Mouse (Mus musculus): ENCODE data around the gene Cnp. TPM values are rescaled to one million over a fixed set of nuclear protein-coding genes. Genes with fewer than 3 reads are reported as not detected.

The Cnp gene
- polyA plus RNA-seq, 1 experiment from 2014 or later = 18.1 TPM

DNA sequence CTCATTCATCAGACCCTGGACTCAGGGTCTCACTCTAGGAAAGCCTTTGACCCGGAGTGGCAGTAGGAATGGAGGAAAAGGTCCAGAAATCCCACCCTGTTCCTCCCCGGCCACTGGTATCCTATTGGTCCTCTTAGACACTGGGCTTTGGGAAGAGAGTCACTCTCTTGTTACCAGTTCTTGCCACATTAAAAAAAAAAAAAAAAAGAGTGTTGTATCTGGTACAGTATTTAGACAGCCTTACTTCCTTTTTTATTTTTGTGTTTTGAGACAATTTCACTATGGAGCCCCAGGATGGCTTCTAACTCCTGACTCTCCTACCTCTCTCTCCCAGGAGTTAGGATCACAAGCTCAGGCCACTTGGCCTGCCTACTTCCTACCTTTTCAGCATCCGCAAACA lies 17.1 kb upstream of the Cnp start:
- Histone ChIP-seq H3K4me3 (no peak overlapping the region), H3K27me3 (replicated peaks) (no peaks in the 10 kb centered on the region), H3K27ac (replicated peaks) (no peak overlapping the region), H3K9ac (no peak overlapping the region), H3K36me3 (no peaks in the 10 kb centered on the region), H3K4me2 (no peak overlapping the region), H3K9me3 (no peaks in the 10 kb centered on the region), H3K4me1 (no peaks in the 10 kb centered on the region)
- 79% methylated on average over 3 of the region's 3 CpGs for WGBS
- no peak for ATAC-seq (ENCODE audit: extremely low read depth, insufficient number of reproducible peaks, low FRiP score, low TSS enrichment)

DNA sequence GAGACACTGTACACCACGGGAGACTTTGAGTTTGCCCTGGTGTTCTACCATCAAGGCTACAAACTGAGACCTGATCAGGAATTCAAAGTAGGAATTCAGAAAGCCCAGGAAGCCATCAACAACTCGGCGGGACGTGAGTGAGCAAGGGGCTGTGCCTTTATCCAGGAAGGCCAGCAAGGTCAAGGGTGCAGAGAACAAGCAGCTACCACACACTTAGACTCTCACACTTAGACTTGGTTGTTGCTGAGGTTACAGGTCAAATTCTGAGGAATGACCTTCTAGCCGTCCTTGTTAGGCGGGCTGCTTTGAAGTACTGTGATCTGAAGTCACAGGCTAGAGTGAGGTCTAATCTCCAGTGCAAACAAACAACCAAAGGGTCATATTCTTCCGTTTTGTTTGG lies 15.2 kb upstream of the Cnp start:
- no peaks in the 10 kb centered on the region for H3K36me3 ChIP-seq
- 29% methylated on average over 7 of the region's 7 CpGs for WGBS
- no peak overlapping the region for H3K4me3 ChIP-seq
- ATAC-seq (ENCODE audit: extremely low read depth, insufficient number of reproducible peaks, low FRiP score, low TSS enrichment) = no peak
- no peak overlapping the region for H3K27ac ChIP-seq (replicated peaks)
- H3K27me3 ChIP-seq (replicated peaks) = no peaks in the 10 kb centered on the region
- no peak overlapping the region for H3K9ac ChIP-seq
- H3K9me3 ChIP-seq = no peaks in the 10 kb centered on the region
- no peaks in the 10 kb centered on the region for H3K4me1 ChIP-seq
- no peak overlapping the region for H3K4me2 ChIP-seq

- H3K4me3 ChIP-seq = no peak overlapping the region
- WGBS = 63% methylated on average over 5 of the region's 5 CpGs
Observed at GRCm38 (mm10) chr11:100561748-100562147, 13.0 kb upstream of the Cnp start.

GRCm38 (mm10) chr11:100564297-100564696 lies 10.4 kb upstream of the Cnp start:
- Histone ChIP-seq H3K36me3 (no peaks in the 10 kb centered on the region), H3K4me1 (no peaks in the 10 kb centered on the region), H3K9ac (no peak overlapping the region), H3K4me3 (no peak overlapping the region), H3K27me3 (replicated peaks) (0 out of 2 replicates have a peak, but pooled peaks cover 5% of the 10 kb centered on the region), H3K27ac (replicated peaks) (no peak overlapping the region), H3K9me3 (no peaks in the 10 kb centered on the region), H3K4me2 (no peak overlapping the region)
- 64% methylated on average over 15 of the region's 15 CpGs for WGBS
- no peak for ATAC-seq (ENCODE audit: extremely low read depth, insufficient number of reproducible peaks, low FRiP score, low TSS enrichment)

More at GRCm38 (mm10) chr11:100561748-100562147, 13.0 kb upstream of the Cnp start:
- Histone ChIP-seq H3K4me2 (no peak overlapping the region), H3K9me3 (no peaks in the 10 kb centered on the region), H3K36me3 (no peaks in the 10 kb centered on the region), H3K27ac (replicated peaks) (no peak overlapping the region), H3K9ac (no peak overlapping the region), H3K4me1 (no peaks in the 10 kb centered on the region), H3K27me3 (replicated peaks) (no peaks in the 10 kb centered on the region)
- no peak for ATAC-seq (ENCODE audit: extremely low read depth, insufficient number of reproducible peaks, low FRiP score, low TSS enrichment)

DNA sequence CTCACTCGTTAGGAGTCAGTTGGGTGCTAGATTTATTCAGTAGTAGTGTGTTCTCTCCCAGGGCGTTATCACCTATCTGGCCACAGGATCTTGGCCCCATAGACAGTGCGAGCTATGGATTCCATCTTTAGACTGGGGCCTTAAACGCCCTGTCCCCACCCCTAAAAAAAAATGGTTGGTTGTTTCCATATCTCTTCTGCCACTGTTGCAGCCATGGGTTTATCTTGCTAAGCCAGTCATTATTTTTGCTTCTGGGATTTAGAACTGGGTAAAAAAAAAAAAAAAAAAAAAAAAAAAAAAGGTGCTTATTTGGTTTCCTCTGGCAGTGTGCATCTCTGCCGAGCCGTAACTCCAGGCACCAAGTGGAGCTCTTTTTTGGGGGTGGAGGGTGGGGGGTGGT lies 10.0 kb upstream of the Cnp start:
- H3K4me2 ChIP-seq = no peak overlapping the region

GRCm38 (mm10) chr11:100567229-100567628 lies 7.5 kb upstream of the Cnp start:
- Histone ChIP-seq H3K4me1 (peaks cover 12% of the 10 kb centered on the region), H3K36me3 (no peaks in the 10 kb centered on the region), H3K4me3 (no peak overlapping the region), H3K27me3 (replicated peaks) (peaks cover 21% of the 10 kb centered on the region; the same call in 1 of the 2 replicates), H3K9ac (no peak overlapping the region), H3K27ac (replicated peaks) (no peak overlapping the region), H3K4me2 (no peak overlapping the region), H3K9me3 (no peaks in the 10 kb centered on the region)
- 49% methylated on average over 5 of the region's 5 CpGs for WGBS
- no peak for ATAC-seq (ENCODE audit: extremely low read depth, insufficient number of reproducible peaks, low FRiP score, low TSS enrichment)

More for the DNA sequence above, 10.0 kb upstream of the Cnp start:
- Histone ChIP-seq H3K4me3 (no peak overlapping the region), H3K9ac (no peak overlapping the region), H3K36me3 (no peaks in the 10 kb centered on the region), H3K27me3 (replicated peaks) (0 out of 2 replicates have a peak, but pooled peaks cover 5% of the 10 kb centered on the region), H3K9me3 (no peaks in the 10 kb centered on the region), H3K27ac (replicated peaks) (no peak overlapping the region), H3K4me1 (no peaks in the 10 kb centered on the region)
- WGBS = 74% methylated on average over 6 of the region's 6 CpGs
- no peak for ATAC-seq (ENCODE audit: extremely low read depth, insufficient number of reproducible peaks, low FRiP score, low TSS enrichment)

DNA sequence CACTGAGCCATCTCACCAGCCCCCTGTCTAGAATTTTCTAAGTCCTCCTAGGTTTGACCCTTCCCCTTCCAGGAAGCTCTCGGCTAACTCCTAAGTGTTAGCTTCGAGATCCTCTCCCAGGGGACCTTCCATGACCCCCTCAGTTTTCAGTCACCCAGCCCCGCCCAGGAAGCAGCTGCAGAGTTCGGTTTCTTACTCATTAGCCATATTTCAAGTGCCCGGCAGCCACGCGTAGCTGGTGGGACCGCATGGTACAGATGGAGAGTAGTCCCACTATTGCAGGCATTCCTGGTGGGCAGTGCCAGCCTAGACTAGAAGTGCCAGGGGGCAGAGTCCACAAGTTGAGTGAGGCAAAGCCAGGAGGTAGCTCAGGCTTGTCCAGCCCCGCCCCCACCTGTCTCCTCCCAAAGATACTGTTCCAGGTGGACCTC lies 6.9 kb upstream of the Cnp start:
- no peak overlapping the region for H3K4me3 ChIP-seq
- ATAC-seq (ENCODE audit: extremely low read depth, insufficient number of reproducible peaks, low FRiP score, low TSS enrichment) = no peak
- no peak overlapping the region for H3K4me2 ChIP-seq
- H3K9me3 ChIP-seq = no peaks in the 10 kb centered on the region
- no peaks in the 10 kb centered on the region for H3K36me3 ChIP-seq
- no peak overlapping the region for H3K9ac ChIP-seq
- H3K27ac ChIP-seq (replicated peaks) = no peak overlapping the region
- H3K4me1 ChIP-seq = peaks cover 12% of the 10 kb centered on the region
- WGBS = 67% methylated on average over 9 of the region's 9 CpGs
- H3K27me3 ChIP-seq (replicated peaks) = peaks cover 27% of the 10 kb centered on the region; the same call in 1 of the 2 replicates

GRCm38 (mm10) chr11:100568692-100569091 lies 6.0 kb upstream of the Cnp start:
- Histone ChIP-seq H3K4me3 (no peak overlapping the region), H3K9me3 (no peaks in the 10 kb centered on the region), H3K4me2 (no peak overlapping the region), H3K9ac (no peak overlapping the region), H3K27ac (replicated peaks) (no peak overlapping the region), H3K36me3 (no peaks in the 10 kb centered on the region), H3K27me3 (replicated peaks) (peaks cover 27% of the 10 kb centered on the region; the same call in 1 of the 2 replicates), H3K4me1 (peaks cover 12% of the 10 kb centered on the region)
- 73% methylated on average over 8 of the region's 8 CpGs for WGBS
- no peak for ATAC-seq (ENCODE audit: extremely low read depth, insufficient number of reproducible peaks, low FRiP score, low TSS enrichment)

DNA sequence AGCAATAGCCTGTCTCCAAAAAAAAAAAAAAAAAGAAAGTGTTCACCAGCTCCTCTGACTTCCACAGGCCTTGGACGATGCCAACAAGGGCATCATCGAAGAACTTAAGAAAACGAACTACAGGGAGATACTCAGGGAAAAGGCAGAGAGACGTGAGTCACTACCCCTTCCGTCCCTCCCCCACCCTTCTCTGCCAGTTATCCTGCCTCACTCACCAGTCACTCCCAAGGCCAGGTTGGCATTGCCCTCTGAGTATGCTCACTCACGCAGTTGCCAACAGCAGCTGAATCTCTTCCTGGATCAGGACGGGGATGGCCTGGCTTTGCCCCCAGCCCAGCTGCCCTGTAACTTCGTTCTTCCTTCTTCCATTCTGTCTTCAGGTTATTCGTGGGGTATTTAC lies 4.9 kb upstream of the Cnp start:
- H3K27me3 ChIP-seq (replicated peaks) = peaks cover 27% of the 10 kb centered on the region; the same call in 1 of the 2 replicates
- peaks cover 12% of the 10 kb centered on the region for H3K4me1 ChIP-seq
- WGBS = 63% methylated on average over 9 of the region's 9 CpGs
- no peak overlapping the region for H3K4me3 ChIP-seq
- H3K4me2 ChIP-seq = no peak overlapping the region
- H3K9me3 ChIP-seq = no peaks in the 10 kb centered on the region
- ATAC-seq (ENCODE audit: extremely low read depth, insufficient number of reproducible peaks, low FRiP score, low TSS enrichment) = no peak
- no peak overlapping the region for H3K27ac ChIP-seq (replicated peaks)
- H3K9ac ChIP-seq = no peak overlapping the region
- H3K36me3 ChIP-seq = no peaks in the 10 kb centered on the region

- Histone ChIP-seq H3K9me3 (no peaks in the 10 kb centered on the region), H3K4me3 (peak overlapping the region; percentile 36), H3K27me3 (replicated peaks) (peaks cover 27% of the 10 kb centered on the region; the same call in 1 of the 2 replicates), H3K4me1 (peaks cover 17% of the 10 kb centered on the region), H3K4me2 (peak overlapping the region; percentile 66), H3K36me3 (no peaks in the 10 kb centered on the region), H3K9ac (peak overlapping the region; percentile 67), H3K27ac (replicated peaks) (no peak overlapping the region)
- WGBS = 10% methylated on average over 8 of the region's 8 CpGs
- ATAC-seq (ENCODE audit: extremely low read depth, insufficient number of reproducible peaks, low FRiP score, low TSS enrichment) = no peak
Observed at GRCm38 (mm10) chr11:100570430-100571201, 4.1 kb upstream of the Cnp start.

DNA sequence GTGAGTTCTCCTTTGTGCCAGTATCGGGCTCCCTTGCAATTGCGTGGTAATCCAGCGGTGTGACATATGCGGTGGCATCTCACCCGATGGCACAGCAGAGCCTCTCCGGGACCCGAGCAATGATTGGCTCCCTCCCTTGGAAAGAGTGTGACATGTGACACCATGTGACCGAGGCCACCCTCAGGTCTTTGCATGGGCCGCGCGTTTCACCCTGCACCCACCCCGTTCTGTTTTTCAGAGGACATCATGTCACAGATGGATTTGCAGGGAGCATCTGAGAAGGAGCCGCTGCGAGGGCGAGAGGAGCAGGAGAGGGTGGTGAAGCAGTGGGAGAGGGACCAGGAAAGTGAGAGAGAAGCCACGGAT lies 3.5 kb upstream of the Cnp start:
- no peak overlapping the region for H3K27ac ChIP-seq (replicated peaks)

GRCm38 (mm10) chr11:100574188-100574587 lies 516 bp upstream of the Cnp start:
- 75% methylated on average over 3 of the region's 3 CpGs for WGBS
- no peak overlapping the region for H3K27ac ChIP-seq (replicated peaks)
- peak overlapping the region; percentile 71 for H3K4me3 ChIP-seq

More for the DNA sequence above, 3.5 kb upstream of the Cnp start:
- no peak for ATAC-seq (ENCODE audit: extremely low read depth, insufficient number of reproducible peaks, low FRiP score, low TSS enrichment)
- WGBS = 6% methylated on average over 16 of the region's 16 CpGs
- Histone ChIP-seq H3K27me3 (replicated peaks) (peaks cover 27% of the 10 kb centered on the region; the same call in 1 of the 2 replicates), H3K4me3 (peak overlapping the region; percentile 36), H3K36me3 (no peaks in the 10 kb centered on the region), H3K9me3 (no peaks in the 10 kb centered on the region), H3K9ac (peak overlapping the region; percentile 67), H3K4me2 (peak overlapping the region; percentile 66), H3K4me1 (peaks cover 23% of the 10 kb centered on the region)

More at GRCm38 (mm10) chr11:100574188-100574587, 516 bp upstream of the Cnp start:
- no peaks in the 10 kb centered on the region for H3K9me3 ChIP-seq
- peak overlapping the region; percentile 76 for H3K4me2 ChIP-seq
- no peak overlapping the region for H3K9ac ChIP-seq
- peaks cover 22% of the 10 kb centered on the region; the same call in 1 of the 2 replicates for H3K27me3 ChIP-seq (replicated peaks)
- peaks cover 13% of the 10 kb centered on the region for H3K36me3 ChIP-seq
- peaks cover 26% of the 10 kb centered on the region for H3K4me1 ChIP-seq
- no peak for ATAC-seq (ENCODE audit: extremely low read depth, insufficient number of reproducible peaks, low FRiP score, low TSS enrichment)

Measured in heart, embryonic 13.5 days (tissue).